ENCODE assay signal across 12 mouse cellular contexts in the genomic region with DNA sequence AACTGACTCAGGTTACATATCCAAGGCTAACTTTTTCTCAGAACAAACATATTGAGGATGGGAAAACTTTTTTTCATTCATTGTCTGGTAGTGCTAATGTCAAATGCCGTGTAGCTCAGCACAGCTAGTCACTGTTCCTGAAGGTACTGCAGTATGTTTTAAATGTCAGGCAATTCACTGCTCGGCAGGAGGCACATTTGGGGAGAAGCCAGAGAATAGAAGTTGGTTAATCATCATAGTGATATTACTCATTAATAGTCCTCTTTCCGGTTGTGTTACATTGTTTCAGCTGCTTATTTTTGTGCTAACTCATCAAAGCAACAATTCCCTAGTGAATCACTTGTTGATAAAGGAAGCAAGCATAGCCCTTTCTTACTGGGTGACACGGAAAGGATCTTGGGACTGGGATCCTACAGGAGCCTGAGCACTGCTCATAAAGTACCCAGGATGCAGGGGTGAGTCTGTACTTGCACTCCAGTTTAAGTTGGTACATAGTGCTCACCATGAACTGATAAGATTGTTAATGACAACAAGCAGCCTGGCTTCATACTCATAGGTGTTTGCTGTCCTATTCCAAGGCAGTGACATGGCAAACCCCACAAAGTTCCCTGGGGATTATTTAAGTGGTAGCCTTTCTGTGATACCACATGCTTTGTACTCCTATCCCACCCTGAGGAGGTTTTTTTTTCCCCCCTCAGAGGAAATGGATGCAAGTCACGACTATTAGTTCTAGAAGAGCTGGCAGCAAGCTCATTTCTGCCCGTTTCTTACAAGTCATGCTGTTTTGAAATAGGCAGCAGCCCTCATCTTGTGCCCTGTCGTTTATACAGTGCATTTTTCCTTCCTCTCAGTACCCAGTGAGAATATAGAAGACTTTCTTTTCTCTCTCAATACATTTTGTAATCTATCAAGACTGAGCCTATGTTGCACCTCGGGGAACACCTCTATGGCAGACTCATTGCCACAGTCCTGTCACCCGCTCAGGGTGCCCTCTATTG.
DNase-seq lines count a peak whose midpoint lies in the region; ATAC-seq and TF ChIP-seq lines count a peak whose summit lies in the region.
"Had no signal": no experiment of that assay in that cellular context is flagged by ENCODE, and none has a peak within 500 bp of the region (broad histone marks: within the 10 kb centered on the region; RNA-seq: fewer than 3 reads in every experiment).

No protein-coding gene starts in this region.

- ATAC-seq in kidney, postnatal 0 days (replicated peaks; ENCODE audit: low FRiP score, low read depth): peak; percentile 65; the same call in 1 of the 2 replicates
- peak; percentile 54; the same call in 1 of the 2 replicates for ATAC-seq in intestine, postnatal 0 days

- intact Hi-C loops in gastrocnemius, postnatal 36 days (cut with DNase I): no loop called here

- no peak overlapping the region for H3K9ac ChIP-seq in kidney, postnatal 0 days (ENCODE audit: low read depth, low read length)
- H3K9ac ChIP-seq in intestine, postnatal 0 days (ENCODE audit: low read depth, low read length): no peak overlapping the region
- H3K9ac ChIP-seq: limb, embryonic 12.5 days had no signal

- no peaks in the 10 kb centered on the region for H3K27me3 ChIP-seq in kidney, postnatal 0 days (ENCODE audit: insufficient read depth, low read length)
- no peaks in the 10 kb centered on the region for H3K27me3 ChIP-seq in intestine, postnatal 0 days (replicated peaks; ENCODE audit: control insufficient read depth, insufficient read depth, low read length)
- H3K27me3 ChIP-seq: limb, embryonic 12.5 days had no signal

- 56% methylated on average over 9 of the region's 9 CpGs for WGBS in kidney, postnatal 0 days
- 52% methylated on average over 9 of the region's 9 CpGs for WGBS in intestine, postnatal 0 days

- H3K36me3 ChIP-seq in kidney, postnatal 0 days (ENCODE audit: insufficient read depth, low read length): no peaks in the 10 kb centered on the region
- H3K36me3 ChIP-seq in intestine, postnatal 0 days (ENCODE audit: control insufficient read depth, insufficient read depth): no peaks in the 10 kb centered on the region
- H3K36me3 ChIP-seq: limb, embryonic 12.5 days had no signal

- peak overlapping the region; percentile 26; the same call in 1 of the 2 replicates for H3K27ac ChIP-seq in kidney, postnatal 0 days
- no peak overlapping the region for H3K27ac ChIP-seq in intestine, postnatal 0 days (ENCODE audit: low read depth, low read length)
- H3K27ac ChIP-seq: limb, embryonic 12.5 days had no signal

- H3K4me3 ChIP-seq in kidney, postnatal 0 days (replicated peaks; ENCODE audit: low read depth, low read length): no peak overlapping the region
- no peak overlapping the region for H3K4me3 ChIP-seq in intestine, postnatal 0 days (ENCODE audit: low read depth, low read length)
- H3K4me3 ChIP-seq: erythroblast, embryonic 14.5 days; limb, embryonic 12.5 days had no signal

- no peaks in the 10 kb centered on the region for H3K9me3 ChIP-seq in kidney, postnatal 0 days (replicated peaks; ENCODE audit: low read length)
- no peaks in the 10 kb centered on the region for H3K9me3 ChIP-seq in intestine, postnatal 0 days (ENCODE audit: control insufficient read depth)
- H3K9me3 ChIP-seq: limb, embryonic 12.5 days had no signal

- peaks cover 8% of the 10 kb centered on the region; the same call in 1 of the 2 replicates for H3K4me1 ChIP-seq in kidney, postnatal 0 days (replicated peaks; ENCODE audit: insufficient read depth, low read length)
- H3K4me1 ChIP-seq in intestine, postnatal 0 days (replicated peaks; ENCODE audit: control insufficient read depth, insufficient read depth, low read length): 0 out of 2 replicates have a peak, but pooled peaks cover 3% of the 10 kb centered on the region

- no peak for TF ChIP-seq CTCF in kidney, postnatal 0 days (IDR thresholded peaks at IDR 0.05; ENCODE audit: low read depth)
- no peak for TF ChIP-seq CTCF in intestine, postnatal 0 days (IDR thresholded peaks at IDR 0.05; ENCODE audit: low read depth)

- peak; percentile 41 for DNase-seq in cerebellum, adult 9-10 months
- DNase-seq in cerebellum, postnatal 36 days: no peak
- DNase-seq in kidney, postnatal 0 days (ENCODE audit: low spot score): peak; percentile 44
- no peak for DNase-seq in kidney, postnatal 4 days
- peak; percentile 58 for DNase-seq in Muller cell, postnatal 12 days (ENCODE audit: inconsistent ontology term)
- no peak for DNase-seq in retina, postnatal 1 day
- no peak for DNase-seq in gastrocnemius, postnatal 36 days
- DNase-seq: lung, postnatal 4 days; thymus, postnatal 36 days had no signal

- H3K4me2 ChIP-seq in kidney, postnatal 0 days (ENCODE audit: low read length): no peak overlapping the region
- no peak overlapping the region for H3K4me2 ChIP-seq in intestine, postnatal 0 days (replicated peaks; ENCODE audit: low read depth)
- H3K4me2 ChIP-seq: limb, embryonic 12.5 days had no signal

Comparison
In these comparisons a context has a peak if more than half of its experiments do, and no peak if none do; other contexts are left out.
1. DNase-seq: peak in cerebellum, adult 9-10 months (single experiment), kidney, postnatal 0 days (single experiment) and Muller cell, postnatal 12 days (single experiment); none in cerebellum, postnatal 36 days (0 of 2), kidney, postnatal 4 days (0 of 2), retina, postnatal 1 day (single experiment) and gastrocnemius, postnatal 36 days (0 of 2).